Mouse (Mus musculus) forebrain, embryonic 11.5 days (tissue): ENCODE data around the gene Chn2. TPM values are rescaled to one million over a fixed set of nuclear protein-coding genes. Genes with fewer than 3 reads are reported as not detected.
A peak's percentile ranks its signal among the peaks of the same experiment; 100 is the strongest.

Source experiments
- ATAC-seq: fragments of 200-750 bp; cut with Nextera tagmentation; replicated peaks from 2 replicates; pipeline ENCODE4 v1.8.0; 2017; ENCODE audit warnings: moderate TSS enrichment; ENCODE audit not compliant: low FRiP score
- DNase-seq: peaks from one replicate; pipeline ENCODE4 v3.0.0-alpha.2; 2017; ENCODE audit warnings: low spot score
- H3K27ac ChIP-seq: fragments of 300-500 bp; sonication (generic); 2 replicates; pipeline ENCODE4 v1.5.1; 2014; ENCODE audit warnings: low read depth, low read length
- H3K27me3 ChIP-seq: fragments of 300-500 bp; sonication (generic); 2 replicates; pipeline ENCODE4 v1.6.1; 2014; ENCODE audit warnings: mild to moderate bottlenecking, low read length, mixed read lengths; ENCODE audit not compliant: control insufficient read depth, insufficient read depth
- H3K36me3 ChIP-seq: fragments of 300-500 bp; sonication (generic); 2 replicates; pipeline ENCODE4 v1.6.1; 2014; ENCODE audit warnings: mild to moderate bottlenecking, low read length, moderate library complexity, mixed read lengths; ENCODE audit not compliant: control insufficient read depth, insufficient read depth
- H3K4me1 ChIP-seq: fragments of 300-500 bp; sonication (generic); replicated peaks from 2 replicates; pipeline ENCODE4 v1.6.1; 2014; ENCODE audit warnings: low read length, mixed read lengths; ENCODE audit not compliant: control insufficient read depth, insufficient read depth
- H3K4me2 ChIP-seq: fragments of 300-500 bp; sonication (generic); 2 replicates; pipeline ENCODE4 v1.6.1; 2014; ENCODE audit warnings: low read depth, mild to moderate bottlenecking, low read length, moderate library complexity, mixed read lengths; ENCODE audit not compliant: severe bottlenecking
- H3K4me3 ChIP-seq: fragments of 300-500 bp; sonication (generic); 2 replicates; pipeline ENCODE4 v1.5.1; 2014; ENCODE audit warnings: low read depth, low read length
- H3K9ac ChIP-seq: fragments of 300-500 bp; sonication (generic); 2 replicates; pipeline ENCODE4 v1.6.1; 2014; ENCODE audit warnings: low read length
- H3K9me3 ChIP-seq: fragments of 300-500 bp; sonication (generic); 2 replicates; pipeline ENCODE4 v1.6.1; 2016; ENCODE audit warnings: low read length, mixed read lengths; ENCODE audit not compliant: control insufficient read depth
- WGBS: fragments of 180-500 bp; shearing (Covaris S2); extraction: QIAGEN DNeasy Blood & Tissue Kit; methylation state at CpG from one replicate; pipeline ENCODE4 v1.1.7; 2014; 5-methylcytosine and 5-hydroxymethylcytosine counted together
- polyA plus RNA-seq: library from polyadenylated mRNA; unstranded; fragments of >200 nt; fragmentation: Nextera tagmentation; extraction: Ambion mirVana; gene quantifications from 2 replicates; pipeline ENCODE4 v1.2.1, GENCODE M21; 2014

Chn2 gene
- polyA plus RNA-seq, 1 experiment from 2014 or later, result 20.3 TPM

- Histone ChIP-seq H3K36me3 (no peaks in the 10 kb centered on the region), H3K4me3 (no peak overlapping the region), H3K27ac (0 out of 2 replicates have a peak overlapping the region, but pooled peaks have one; percentile 6), H3K9ac (no peak overlapping the region), H3K4me2 (no peak overlapping the region), H3K27me3 (peaks cover 2% of the 10 kb centered on the region; the same call in 1 of the 2 replicates), H3K9me3 (no peaks in the 10 kb centered on the region), H3K4me1 (no peaks in the 10 kb centered on the region)
- DNase-seq (no peak), ATAC-seq (no peak; the same call in 1 of the 2 replicates)
- 33% methylated on average over 4 of the region's 4 CpGs for WGBS
These were observed 171.6 kb downstream of the Chn2 start for GRCm38 (mm10) chr6:54210971-54211370.

- ATAC-seq, result no peak
- H3K36me3 ChIP-seq, result no peaks in the 10 kb centered on the region
- no peak for DNase-seq
- peaks cover 2% of the 10 kb centered on the region; the same call in 1 of the 2 replicates for H3K27me3 ChIP-seq
- no peak overlapping the region for H3K4me3 ChIP-seq
- no peaks in the 10 kb centered on the region for H3K4me1 ChIP-seq
- no peak overlapping the region for H3K27ac ChIP-seq
- no peaks in the 10 kb centered on the region for H3K9me3 ChIP-seq
- 80% methylated on average over 7 of the region's 7 CpGs for WGBS
- H3K4me2 ChIP-seq, result no peak overlapping the region
- H3K9ac ChIP-seq, result no peak overlapping the region
These were observed 172.6 kb downstream of the Chn2 start for GRCm38 (mm10) chr6:54211939-54212338.

DNA sequence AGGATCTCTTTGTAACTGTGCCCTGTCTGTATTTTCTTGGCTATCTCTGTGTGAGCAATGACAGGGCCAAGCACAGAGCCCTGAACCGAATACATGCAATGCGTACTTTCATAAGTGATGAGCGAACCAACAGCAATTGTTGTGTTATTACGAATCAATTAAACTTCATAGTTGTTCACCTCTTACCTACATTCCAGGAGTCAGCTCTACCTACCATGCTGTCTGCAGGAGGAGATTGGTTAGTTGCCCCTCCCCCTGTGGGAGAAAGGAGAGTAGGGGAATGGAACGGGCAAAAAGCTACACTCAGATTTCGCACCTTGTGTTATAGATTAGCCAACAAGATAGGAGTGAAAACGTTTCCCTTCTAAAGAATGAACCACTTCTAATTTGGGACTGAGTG is 174.4 kb downstream of the Chn2 start:
- Histone ChIP-seq H3K4me2 (no peak overlapping the region), H3K9me3 (no peaks in the 10 kb centered on the region), H3K27me3 (no peaks in the 10 kb centered on the region), H3K4me1 (no peaks in the 10 kb centered on the region), H3K27ac (no peak overlapping the region), H3K4me3 (no peak overlapping the region), H3K36me3 (no peaks in the 10 kb centered on the region), H3K9ac (no peak overlapping the region)
- no peak for DNase-seq
- ATAC-seq, result no peak
- 90% methylated on average over 7 of the region's 7 CpGs for WGBS

DNA sequence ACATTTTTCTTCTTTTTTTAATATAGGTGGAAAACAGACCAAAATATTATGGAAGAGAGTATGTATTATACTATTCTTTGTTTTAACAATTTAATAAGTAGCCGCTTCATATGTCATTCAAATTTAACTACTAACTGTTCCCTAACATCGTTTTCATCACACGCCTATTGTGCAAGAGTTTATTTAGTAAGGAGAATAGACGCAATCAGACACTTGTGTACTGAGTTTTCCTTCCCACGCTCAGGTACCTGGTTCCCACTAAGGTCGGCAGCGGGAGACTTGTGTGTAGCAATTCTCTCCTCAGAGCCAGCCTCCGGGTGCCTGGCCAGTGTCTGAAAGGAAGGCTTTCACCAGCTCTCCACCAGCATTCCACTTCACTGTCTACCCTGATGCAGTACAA is 176.3 kb downstream of the Chn2 start:
- Histone ChIP-seq H3K4me2 (no peak overlapping the region), H3K27me3 (no peaks in the 10 kb centered on the region), H3K36me3 (no peaks in the 10 kb centered on the region), H3K27ac (no peak overlapping the region), H3K4me3 (no peak overlapping the region), H3K4me1 (no peaks in the 10 kb centered on the region), H3K9ac (no peak overlapping the region), H3K9me3 (no peaks in the 10 kb centered on the region)
- DNase-seq (peak; percentile 20), ATAC-seq (no peak)
- 87% methylated on average over 8 of the region's 8 CpGs for WGBS

DNA sequence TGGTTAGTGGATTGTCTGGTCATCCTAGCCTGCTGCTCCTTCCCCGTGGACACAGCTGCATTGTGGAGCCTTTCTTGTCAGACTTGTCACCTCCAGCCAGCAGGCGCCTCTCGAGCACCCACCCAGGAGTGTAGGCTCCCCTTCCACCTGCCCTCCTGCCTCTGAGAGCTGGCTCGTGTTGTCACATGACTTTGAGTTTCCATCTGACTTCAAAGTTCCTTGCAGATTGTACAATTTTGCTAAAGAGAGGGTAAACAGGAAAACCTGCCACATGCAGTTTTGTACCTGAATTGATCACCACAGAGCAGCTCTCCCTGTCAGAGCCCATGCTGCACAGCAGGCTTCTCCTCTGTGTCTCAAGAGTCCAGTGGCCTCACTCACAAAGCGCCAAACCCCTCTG is 177.2 kb downstream of the Chn2 start:
- Histone ChIP-seq H3K4me3 (no peak overlapping the region), H3K4me2 (no peak overlapping the region), H3K9ac (no peak overlapping the region), H3K9me3 (no peaks in the 10 kb centered on the region), H3K36me3 (no peaks in the 10 kb centered on the region), H3K27me3 (no peaks in the 10 kb centered on the region), H3K27ac (no peak overlapping the region), H3K4me1 (no peaks in the 10 kb centered on the region)
- DNase-seq (no peak), ATAC-seq (no peak)
- WGBS, result 77% methylated on average over 5 of the region's 5 CpGs

DNA sequence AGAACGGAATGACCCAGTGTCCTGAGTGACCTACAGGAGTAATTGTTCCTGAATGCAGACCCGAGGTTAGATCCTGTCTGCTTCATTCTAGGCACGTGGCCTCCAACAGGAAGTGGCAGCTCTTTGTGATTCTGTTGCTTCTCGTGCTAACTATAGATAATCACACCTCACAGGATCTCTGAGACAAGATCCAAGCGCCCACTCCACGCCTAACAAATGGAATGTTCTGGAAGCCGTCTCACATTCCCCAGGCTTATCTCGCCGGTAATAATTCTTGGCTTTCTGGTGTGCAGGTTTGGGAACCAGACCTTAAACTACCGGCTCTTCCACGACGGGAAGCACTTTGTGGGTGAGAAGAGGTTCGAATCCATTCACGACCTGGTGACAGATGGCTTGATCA is 180.8 kb downstream of the Chn2 start:
- no peak overlapping the region for H3K4me2 ChIP-seq
- no peak overlapping the region for H3K4me3 ChIP-seq
- ATAC-seq, result no peak
- H3K27me3 ChIP-seq, result no peaks in the 10 kb centered on the region
- WGBS, result 91% methylated on average over 14 of the region's 14 CpGs
- no peak overlapping the region for H3K27ac ChIP-seq
- H3K9me3 ChIP-seq, result no peaks in the 10 kb centered on the region
- no peaks in the 10 kb centered on the region for H3K36me3 ChIP-seq
- no peak overlapping the region for H3K9ac ChIP-seq
- DNase-seq, result no peak
- peaks cover 6% of the 10 kb centered on the region; the same call in 1 of the 2 replicates for H3K4me1 ChIP-seq

DNA sequence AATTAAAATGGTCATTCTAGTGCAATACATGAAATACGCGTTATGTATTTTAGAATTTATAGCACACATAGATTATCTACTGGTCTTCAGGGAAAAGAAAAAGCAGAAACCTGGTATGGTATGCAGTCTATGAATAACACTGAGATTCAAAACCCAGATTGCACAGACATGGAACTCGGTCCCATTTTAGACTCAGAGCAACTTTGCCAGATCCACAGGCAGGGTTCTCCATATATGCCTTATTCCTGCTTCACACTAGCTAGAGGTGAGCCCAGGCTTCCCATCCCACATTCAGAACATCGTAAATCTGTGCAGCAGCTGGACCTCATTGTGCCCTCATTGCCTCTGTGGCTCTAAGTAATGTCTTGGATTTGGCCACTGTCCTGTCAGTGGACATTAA is 184.2 kb downstream of the Chn2 start:
- Histone ChIP-seq H3K4me3 (no peak overlapping the region), H3K4me1 (peaks cover 7% of the 10 kb centered on the region; the same call in 1 of the 2 replicates), H3K27me3 (no peaks in the 10 kb centered on the region), H3K36me3 (no peaks in the 10 kb centered on the region), H3K27ac (no peak overlapping the region), H3K4me2 (no peak overlapping the region), H3K9me3 (no peaks in the 10 kb centered on the region), H3K9ac (no peak overlapping the region)
- ATAC-seq (no peak), DNase-seq (no peak)
- WGBS, result 92% methylated on average over 4 of the region's 4 CpGs

GRCm38 (mm10) chr6:54224325-54224724 is 185.0 kb downstream of the Chn2 start:
- no peak for DNase-seq
- ATAC-seq, result no peak
- no peaks in the 10 kb centered on the region for H3K27me3 ChIP-seq
- H3K4me3 ChIP-seq, result no peak overlapping the region
- H3K9me3 ChIP-seq, result no peaks in the 10 kb centered on the region
- WGBS, result 69% methylated on average over 11 of the region's 11 CpGs
- no peaks in the 10 kb centered on the region for H3K36me3 ChIP-seq
- H3K4me2 ChIP-seq, result no peak overlapping the region
- H3K27ac ChIP-seq, result no peak overlapping the region
- no peak overlapping the region; the same call in 1 of the 2 replicates for H3K9ac ChIP-seq
- peaks cover 7% of the 10 kb centered on the region; the same call in 1 of the 2 replicates for H3K4me1 ChIP-seq

DNA sequence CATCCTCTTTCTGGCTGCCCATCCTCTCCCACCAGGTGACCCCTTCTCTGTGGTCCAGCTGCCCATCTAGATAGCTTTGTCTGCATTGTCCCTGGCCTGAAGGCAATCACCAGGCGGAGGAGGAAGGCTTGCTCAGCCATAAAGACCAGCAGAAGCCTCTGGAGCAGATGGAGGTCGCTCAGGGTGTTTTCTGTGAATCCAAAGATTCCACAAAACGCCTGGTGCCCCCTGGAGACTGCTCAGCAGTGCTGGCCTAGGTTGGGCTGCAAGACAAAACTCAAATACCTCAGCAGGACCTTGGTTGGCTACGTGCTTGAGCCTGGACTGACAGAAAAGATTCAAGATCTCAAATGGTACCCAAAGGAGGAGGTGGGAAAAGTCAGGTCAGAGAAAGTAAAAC is 186.0 kb downstream of the Chn2 start:
- H3K4me3 ChIP-seq, result no peak overlapping the region
- H3K27me3 ChIP-seq, result no peaks in the 10 kb centered on the region
- no peak for ATAC-seq
- H3K36me3 ChIP-seq, result no peaks in the 10 kb centered on the region
- H3K9me3 ChIP-seq, result no peaks in the 10 kb centered on the region
- no peak for DNase-seq
- no peak overlapping the region for H3K4me2 ChIP-seq
- WGBS, result 42% methylated on average over 4 of the region's 4 CpGs
- H3K9ac ChIP-seq, result no peak overlapping the region
- H3K27ac ChIP-seq, result no peak overlapping the region
- H3K4me1 ChIP-seq, result peaks cover 7% of the 10 kb centered on the region; the same call in 1 of the 2 replicates
